ENCODE assay signal across 8 mouse cellular contexts in the genomic region with DNA sequence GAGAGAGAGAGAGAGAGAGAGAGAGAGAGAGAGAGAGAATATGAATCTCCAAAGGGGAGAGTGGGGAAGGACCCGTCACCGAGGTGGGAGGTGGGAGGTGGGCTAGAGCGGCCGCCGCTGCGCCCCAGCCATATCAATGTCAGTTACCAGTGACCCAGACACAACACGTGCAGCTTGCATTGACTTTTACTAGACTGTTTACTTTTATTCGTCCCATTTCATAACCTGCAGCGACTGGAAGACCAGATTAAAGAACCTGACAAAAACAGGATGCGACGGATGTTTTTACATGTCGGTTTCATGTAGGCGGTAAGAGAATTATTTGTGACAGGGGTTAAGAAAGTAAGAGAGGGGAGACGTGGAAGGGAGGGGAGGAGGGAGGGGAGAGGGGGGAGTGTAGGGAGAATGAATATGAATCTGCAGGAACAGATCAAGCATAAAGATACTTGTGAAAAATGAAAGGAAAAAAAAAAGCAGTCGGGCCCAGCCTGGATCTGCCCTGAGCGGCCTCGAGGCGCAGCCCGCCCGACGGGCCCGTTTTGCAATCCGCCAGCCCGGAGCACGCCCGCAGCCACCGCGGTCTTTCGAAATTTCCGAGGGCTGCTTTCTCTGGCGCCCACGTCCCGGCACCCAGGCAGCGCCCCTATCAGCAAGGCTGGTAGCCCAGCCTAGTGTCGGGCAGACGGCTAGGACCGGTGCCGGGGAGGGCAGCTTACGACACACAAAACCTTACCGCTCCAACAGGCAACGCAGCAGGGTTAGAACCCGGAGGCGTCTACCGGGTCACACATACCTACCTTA. TPM values are rescaled to one million over a fixed set of nuclear protein-coding genes. Genes with fewer than 3 reads are reported as not detected.
DNase-seq lines count a peak whose midpoint lies in the region; ATAC-seq and TF ChIP-seq lines count a peak whose summit lies in the region.

No protein-coding gene starts in this region.

- H3K4me1 ChIP-seq in thymus, adult 2 months (replicated peaks; ENCODE audit: control insufficient read depth, insufficient read depth, low read length) = peaks cover 8% of the 10 kb centered on the region; the same call in 1 of the 2 replicates
- peaks cover 42% of the 10 kb centered on the region for H3K4me1 ChIP-seq in embryonic facial prominence, embryonic 10.5 days
- peaks cover 27% of the 10 kb centered on the region for H3K4me1 ChIP-seq in limb, embryonic 13.5 days
- peaks cover 14% of the 10 kb centered on the region for H3K4me1 ChIP-seq in midbrain, embryonic 12.5 days

- peak overlapping the region; percentile 75 for H3K9ac ChIP-seq in limb, embryonic 13.5 days
- peak overlapping the region; percentile 74 for H3K9ac ChIP-seq in midbrain, embryonic 12.5 days (replicated peaks)

- peak; percentile 9 for DNase-seq in thymus, adult 2 months
- no peak for DNase-seq in thymus, adult 18-20 months
- DNase-seq in embryonic facial prominence, embryonic 10.5 days (ENCODE audit: low spot score) = peak; percentile 61
- peak; percentile 32 to 46 for DNase-seq in heart, postnatal 36 days
- peak; percentile 12 for DNase-seq in thymus, postnatal 25 days
- DNase-seq in cerebellum, adult 11-12 months = no peak

- H3K9me3 ChIP-seq in embryonic facial prominence, embryonic 10.5 days = no peaks in the 10 kb centered on the region
- no peaks in the 10 kb centered on the region for H3K9me3 ChIP-seq in limb, embryonic 13.5 days
- H3K9me3 ChIP-seq in midbrain, embryonic 12.5 days = no peaks in the 10 kb centered on the region

- H3K4me2 ChIP-seq in limb, embryonic 13.5 days (replicated peaks) = peak overlapping the region; percentile 94
- peak overlapping the region; percentile 86 for H3K4me2 ChIP-seq in midbrain, embryonic 12.5 days (replicated peaks)

- TF ChIP-seq CTCF in thymus, adult 2 months (IDR thresholded peaks at IDR 0.05; ENCODE audit: borderline replicate concordance, control insufficient read depth, extremely low read depth, insufficient read depth, low read length, poor library complexity) = no peak

- H3K36me3 ChIP-seq in thymus, adult 2 months (ENCODE audit: control insufficient read depth, insufficient read depth, low read length) = no peaks in the 10 kb centered on the region
- H3K36me3 ChIP-seq in embryonic facial prominence, embryonic 10.5 days (replicated peaks) = peaks cover 7% of the 10 kb centered on the region
- 0 out of 2 replicates have a peak, but pooled peaks cover 3% of the 10 kb centered on the region for H3K36me3 ChIP-seq in limb, embryonic 13.5 days
- 0 out of 2 replicates have a peak, but pooled peaks cover under 1% of the 10 kb centered on the region for H3K36me3 ChIP-seq in midbrain, embryonic 12.5 days

- 3% methylated on average over 44 of the region's 44 CpGs for WGBS in thymus, adult 2 months
- under 1% methylated on average over 44 of the region's 44 CpGs for WGBS in embryonic facial prominence, embryonic 10.5 days
- under 1% methylated on average over 44 of the region's 44 CpGs for WGBS in limb, embryonic 13.5 days
- WGBS in midbrain, embryonic 12.5 days = under 1% methylated on average over 44 of the region's 44 CpGs

- TF ChIP-seq POLR2A in thymus, adult 2 months (IDR thresholded peaks at IDR 0.05; ENCODE audit: control insufficient read depth, extremely low read depth, insufficient read depth, low read length, poor library complexity) = no peak

- intact Hi-C loops in heart, postnatal 36 days (cut with DNase I) = loop anchor here (5.0 to 10.0 kb wide), 2 partner anchors 170 to 298 kb away; no protein-coding TSS in a partner anchor

- no peak for ATAC-seq in limb, embryonic 13.5 days (ENCODE audit: low FRiP score, low read depth)
- ATAC-seq in midbrain, embryonic 12.5 days (ENCODE audit: low FRiP score, low read depth) = no peak

- no peak overlapping the region for H3K27ac ChIP-seq in thymus, adult 2 months (ENCODE audit: control insufficient read depth, insufficient read depth, low read length)
- H3K27ac ChIP-seq in embryonic facial prominence, embryonic 10.5 days (replicated peaks) = peak overlapping the region; percentile 71
- no peak overlapping the region for H3K27ac ChIP-seq in limb, embryonic 13.5 days
- H3K27ac ChIP-seq in midbrain, embryonic 12.5 days (replicated peaks) = no peak overlapping the region; the same call in 1 of the 2 replicates

- H3K27me3 ChIP-seq in thymus, adult 2 months (ENCODE audit: control insufficient read depth, insufficient read depth, low read length) = peaks cover 18% of the 10 kb centered on the region; the same call in 1 of the 2 replicates
- peaks cover 75% of the 10 kb centered on the region for H3K27me3 ChIP-seq in embryonic facial prominence, embryonic 10.5 days (replicated peaks; ENCODE audit: low read depth, poor library complexity, severe bottlenecking)
- peaks cover 68% of the 10 kb centered on the region for H3K27me3 ChIP-seq in limb, embryonic 13.5 days
- peaks cover 15% of the 10 kb centered on the region; the same call in 1 of the 2 replicates for H3K27me3 ChIP-seq in midbrain, embryonic 12.5 days

- H3K4me3 ChIP-seq in thymus, adult 2 months (ENCODE audit: control insufficient read depth, insufficient read depth, low read length) = peak overlapping the region; percentile 4
- H3K4me3 ChIP-seq in embryonic facial prominence, embryonic 10.5 days = peak overlapping the region; percentile 64
- H3K4me3 ChIP-seq in limb, embryonic 13.5 days = peak overlapping the region; percentile 60
- H3K4me3 ChIP-seq in midbrain, embryonic 12.5 days = peak overlapping the region; percentile 60

RNA-seq across cellular contexts. Expression of gene Fst, which starts 1.8 kb away (rescaled TPM):
- 2.1 and 2.3 TPM in 2 replicates for polyA plus RNA-seq in thymus, adult 2 months (2012; rRNA removed)
- polyA plus RNA-seq in embryonic facial prominence, embryonic 10.5 days (2016; fragmentation: Nextera tagmentation; extraction: Ambion mirVana) = 9.4 and 10.7 TPM in 2 replicates
- total RNA-seq in heart, postnatal 36 days (2021) = under 1 TPM; 0.86 to 0.89 TPM
- polyA plus RNA-seq in limb, embryonic 13.5 days (2015; fragmentation: Nextera tagmentation; extraction: Ambion mirVana) = 52.0 and 58.4 TPM in 2 replicates
- 36.1 and 40.5 TPM in 2 replicates for polyA plus RNA-seq in midbrain, embryonic 12.5 days (2016; fragmentation: Nextera tagmentation; extraction: Ambion mirVana)

Comparison
In these comparisons a context has a peak if more than half of its experiments do, and no peak if none do; other contexts are left out.
1. DNase-seq: peak in thymus, adult 2 months (single experiment), embryonic facial prominence, embryonic 10.5 days (single experiment), heart, postnatal 36 days (2 of 2) and thymus, postnatal 25 days (single experiment); none in thymus, adult 18-20 months (0 of 2) and cerebellum, adult 11-12 months (single experiment).
2. H3K4me3 ChIP-seq: peak in every context shown above with its lines; median percentile 64 in embryonic facial prominence, embryonic 10.5 days; 60 in limb, embryonic 13.5 days; 60 in midbrain, embryonic 12.5 days; 4 in thymus, adult 2 months.